Mouse (Mus musculus) forebrain, embryonic 12.5 days (tissue): ENCODE measurements at regions not wholly inside any gene's neighbourhood (a gene's known extent, or its start where the extent isn't known, plus 50 kb on each side); places are given as distances from the start of the nearest gene placed in this dataset.
A peak's percentile ranks its signal among the peaks of the same experiment; 100 is the strongest.

Experiments
- ATAC-seq: fragments of 200-750 bp; cut with Nextera tagmentation; 2 replicates; pipeline ENCODE4 v1.8.0; 2017; ENCODE audit warnings: moderate TSS enrichment; ENCODE audit not compliant: low FRiP score
- H3K27ac ChIP-seq: fragments of 300-500 bp; sonication (generic); 2 replicates; pipeline ENCODE4 v1.5.1; 2016; ENCODE audit warnings: mild to moderate bottlenecking
- H3K27me3 ChIP-seq: fragments of 300-500 bp; sonication (generic); 2 replicates; pipeline ENCODE4 v1.6.1; 2016; ENCODE audit warnings: mild to moderate bottlenecking
- H3K36me3 ChIP-seq: fragments of 300-500 bp; sonication (generic); replicated peaks from 2 replicates; pipeline ENCODE4 v1.6.1; 2016; ENCODE audit warnings: mild to moderate bottlenecking
- H3K4me1 ChIP-seq: fragments of 300-500 bp; sonication (generic); 2 replicates; pipeline ENCODE4 v1.6.1; 2016
- H3K4me2 ChIP-seq: fragments of 300-500 bp; sonication (generic); 2 replicates; pipeline ENCODE4 v1.6.1; 2016; ENCODE audit warnings: mild to moderate bottlenecking, moderate library complexity
- H3K4me3 ChIP-seq: fragments of 300-500 bp; sonication (generic); replicated peaks from 2 replicates; pipeline ENCODE4 v1.5.1; 2016; ENCODE audit warnings: mild to moderate bottlenecking
- H3K9ac ChIP-seq: fragments of 300-500 bp; sonication (generic); 2 replicates; pipeline ENCODE4 v1.6.1; 2016; ENCODE audit warnings: mild to moderate bottlenecking
- H3K9me3 ChIP-seq: fragments of 300-500 bp; sonication (generic); 2 replicates; pipeline ENCODE4 v1.6.1; 2016
- WGBS: fragments of 180-500 bp; shearing (Covaris S2); methylation state at CpG from one replicate; pipeline ENCODE4 v1.1.7; 2016; 5-methylcytosine and 5-hydroxymethylcytosine counted together

GRCm38 (mm10) chr12:107833001-107833400, 170.4 kb downstream of the Bcl11b start:
- Histone ChIP-seq H3K4me1 (peaks cover 8% of the 10 kb centered on the region), H3K27me3 (no peaks in the 10 kb centered on the region), H3K9me3 (no peaks in the 10 kb centered on the region; the same call in 1 of the 2 replicates), H3K4me2 (no peak overlapping the region), H3K27ac (no peak overlapping the region), H3K4me3 (no peak overlapping the region), H3K36me3 (no peaks in the 10 kb centered on the region), H3K9ac (no peak overlapping the region)
- ATAC-seq: no peak
- 99% methylated on average over 8 of the region's 8 CpGs for WGBS

GRCm38 (mm10) chr12:107834512-107834911, 168.9 kb downstream of the Bcl11b start:
- Histone ChIP-seq H3K36me3 (no peaks in the 10 kb centered on the region), H3K27me3 (no peaks in the 10 kb centered on the region), H3K9ac (no peak overlapping the region), H3K9me3 (no peaks in the 10 kb centered on the region; the same call in 1 of the 2 replicates), H3K4me2 (no peak overlapping the region), H3K27ac (no peak overlapping the region), H3K4me3 (no peak overlapping the region), H3K4me1 (peaks cover 8% of the 10 kb centered on the region)
- no peak for ATAC-seq
- WGBS: 90% methylated on average over 5 of the region's 5 CpGs

- no peak for ATAC-seq
- Histone ChIP-seq H3K27me3 (no peaks in the 10 kb centered on the region), H3K4me1 (no peaks in the 10 kb centered on the region), H3K9ac (no peak overlapping the region), H3K4me3 (no peak overlapping the region), H3K9me3 (no peaks in the 10 kb centered on the region; the same call in 1 of the 2 replicates), H3K4me2 (no peak overlapping the region), H3K27ac (no peak overlapping the region), H3K36me3 (no peaks in the 10 kb centered on the region)
- WGBS: 88% methylated on average over 12 of the region's 12 CpGs
Measured at GRCm38 (mm10) chr12:107837741-107838140, 165.7 kb downstream of the Bcl11b start.

- no peak for ATAC-seq
- Histone ChIP-seq H3K4me2 (no peak overlapping the region), H3K9ac (no peak overlapping the region), H3K4me3 (no peak overlapping the region), H3K36me3 (no peaks in the 10 kb centered on the region), H3K9me3 (no peaks in the 10 kb centered on the region), H3K27ac (no peak overlapping the region), H3K27me3 (no peaks in the 10 kb centered on the region), H3K4me1 (no peaks in the 10 kb centered on the region)
- 87% methylated on average over 5 of the region's 5 CpGs for WGBS
Measured at GRCm38 (mm10) chr12:107844631-107845030, 158.8 kb downstream of the Bcl11b start.

GRCm38 (mm10) chr12:107850591-107850990, 152.8 kb downstream of the Bcl11b start:
- no peaks in the 10 kb centered on the region for H3K9me3 ChIP-seq
- 92% methylated on average over 7 of the region's 7 CpGs for WGBS

GRCm38 (mm10) chr12:107852921-107853320, 150.5 kb downstream of the Bcl11b start:
- no peak overlapping the region for H3K4me3 ChIP-seq
- no peak overlapping the region for H3K9ac ChIP-seq
- H3K27me3 ChIP-seq: no peaks in the 10 kb centered on the region
- no peaks in the 10 kb centered on the region for H3K9me3 ChIP-seq
- no peaks in the 10 kb centered on the region for H3K36me3 ChIP-seq
- no peak overlapping the region for H3K4me2 ChIP-seq
- no peak overlapping the region for H3K27ac ChIP-seq
- ATAC-seq: no peak
- H3K4me1 ChIP-seq: no peaks in the 10 kb centered on the region
- WGBS: 63% methylated on average over 7 of the region's 7 CpGs

More at GRCm38 (mm10) chr12:107850591-107850990, 152.8 kb downstream of the Bcl11b start:
- H3K9ac ChIP-seq: no peak overlapping the region
- no peaks in the 10 kb centered on the region for H3K36me3 ChIP-seq
- no peak overlapping the region for H3K4me2 ChIP-seq
- H3K27me3 ChIP-seq: no peaks in the 10 kb centered on the region
- H3K4me1 ChIP-seq: no peaks in the 10 kb centered on the region
- no peak overlapping the region for H3K4me3 ChIP-seq
- ATAC-seq: no peak
- H3K27ac ChIP-seq: no peak overlapping the region

GRCm38 (mm10) chr12:107855547-107855946, 147.9 kb downstream of the Bcl11b start:
- H3K9ac ChIP-seq: no peak overlapping the region
- no peak for ATAC-seq
- no peak overlapping the region for H3K4me3 ChIP-seq
- no peaks in the 10 kb centered on the region for H3K27me3 ChIP-seq
- H3K9me3 ChIP-seq: no peaks in the 10 kb centered on the region
- no peak overlapping the region for H3K27ac ChIP-seq
- H3K36me3 ChIP-seq: no peaks in the 10 kb centered on the region
- H3K4me2 ChIP-seq: no peak overlapping the region
- WGBS: 85% methylated on average over 4 of the region's 4 CpGs
- peaks cover 21% of the 10 kb centered on the region for H3K4me1 ChIP-seq

GRCm38 (mm10) chr12:107856421-107857043, 146.9 kb downstream of the Bcl11b start:
- no peak overlapping the region for H3K9ac ChIP-seq
- peaks cover 21% of the 10 kb centered on the region for H3K4me1 ChIP-seq
- no peaks in the 10 kb centered on the region for H3K36me3 ChIP-seq
- H3K4me3 ChIP-seq: no peak overlapping the region
- no peak overlapping the region for H3K27ac ChIP-seq
- H3K27me3 ChIP-seq: no peaks in the 10 kb centered on the region
- no peaks in the 10 kb centered on the region for H3K9me3 ChIP-seq
- 77% methylated on average over 6 of the region's 6 CpGs for WGBS
- H3K4me2 ChIP-seq: no peak overlapping the region
- ATAC-seq: no peak

- no peaks in the 10 kb centered on the region for H3K9me3 ChIP-seq
- ATAC-seq: no peak
- H3K27me3 ChIP-seq: no peaks in the 10 kb centered on the region
- no peaks in the 10 kb centered on the region for H3K36me3 ChIP-seq
- 58% methylated on average over 10 of the region's 10 CpGs for WGBS
- no peak overlapping the region for H3K4me2 ChIP-seq
- H3K27ac ChIP-seq: 0 out of 2 replicates have a peak overlapping the region, but pooled peaks have one; percentile 54
- H3K9ac ChIP-seq: no peak overlapping the region
- H3K4me3 ChIP-seq: no peak overlapping the region
- H3K4me1 ChIP-seq: peaks cover 21% of the 10 kb centered on the region
Measured at GRCm38 (mm10) chr12:107858536-107859280, 144.7 kb downstream of the Bcl11b start.

GRCm38 (mm10) chr12:107859750-107860149, 143.7 kb downstream of the Bcl11b start:
- H3K4me1 ChIP-seq: peaks cover 21% of the 10 kb centered on the region
- 15% methylated on average over 8 of the region's 8 CpGs for WGBS
- no peak overlapping the region for H3K9ac ChIP-seq
- no peaks in the 10 kb centered on the region for H3K36me3 ChIP-seq
- H3K9me3 ChIP-seq: no peaks in the 10 kb centered on the region
- H3K4me2 ChIP-seq: peak overlapping the region; percentile 15
- peak; percentile 61 for ATAC-seq
- H3K4me3 ChIP-seq: no peak overlapping the region
- no peaks in the 10 kb centered on the region for H3K27me3 ChIP-seq
- H3K27ac ChIP-seq: peak overlapping the region; percentile 54

GRCm38 (mm10) chr12:107860358-107860757, 143.0 kb downstream of the Bcl11b start:
- no peaks in the 10 kb centered on the region for H3K36me3 ChIP-seq
- H3K9me3 ChIP-seq: no peaks in the 10 kb centered on the region
- peak overlapping the region; percentile 54 for H3K27ac ChIP-seq
- H3K4me1 ChIP-seq: peaks cover 21% of the 10 kb centered on the region
- no peak for ATAC-seq
- H3K4me2 ChIP-seq: peak overlapping the region; percentile 15
- H3K27me3 ChIP-seq: no peaks in the 10 kb centered on the region
- WGBS: 74% methylated on average over 6 of the region's 6 CpGs
- H3K4me3 ChIP-seq: no peak overlapping the region
- H3K9ac ChIP-seq: no peak overlapping the region
